Mouse (Mus musculus) B cell, adult 67 days (primary cell): ENCODE measurements around the gene Sult2a5. TPM values are rescaled to one million over a fixed set of nuclear protein-coding genes. Genes with fewer than 3 reads are reported as not detected.

Experiments
- total RNA-seq, 2 experiments: library from RNA; stranded (reverse); gene quantifications; 4 replicates each; pipeline ENCODE4 v1.2.4; 2023

Gene Sult2a5
- total RNA-seq = not detected

DNA sequence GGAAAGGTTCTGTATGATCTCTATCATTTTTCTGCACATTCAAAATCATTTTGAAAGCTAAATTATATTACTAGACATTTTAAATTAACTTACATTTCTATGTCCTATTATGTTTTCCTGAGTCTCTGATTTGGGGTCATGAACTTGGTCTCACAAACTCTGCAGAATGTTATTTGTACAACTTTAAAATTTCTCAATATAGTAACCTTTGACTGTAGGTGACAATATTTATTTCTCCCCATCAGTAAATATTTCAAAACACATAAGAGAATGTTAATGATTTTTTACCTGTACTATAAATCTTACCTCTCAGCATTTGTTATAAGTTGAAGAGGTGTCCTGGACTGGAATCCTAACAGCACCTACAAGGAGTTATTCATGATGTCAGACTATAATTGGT lies at the start of gene Sult2a5:
Sult2a5 (plus strand) TSS at position 301 of the 400 bp plus-strand sequence.

Other genes starting within 250 kb of the Sult2a5 start
- gene Cabp5, start 225.8 kb upstream of the Sult2a5 start, total RNA-seq = not detected
- not detected for gene Bsph1, start 173.1 kb upstream of the Sult2a5 start, total RNA-seq
- gene Bsph2, start 52.9 kb upstream of the Sult2a5 start, total RNA-seq = not detected
- not detected for gene Sult2a2, start 109.5 kb downstream of the Sult2a5 start, total RNA-seq
- not detected for gene Sult2a1, start 213.4 kb downstream of the Sult2a5 start, total RNA-seq